Mouse (Mus musculus): ENCODE measurements around the gene Tnfsf9.
A peak's percentile ranks its signal among the peaks of the same experiment; 100 is the strongest.

Gene Tnfsf9

GRCm38 (mm10) chr17:57105181-57106034 lies at the start of gene Tnfsf9:
Gene Tnfsf9 (plus strand): TSS chr17:57105325.
- peak; percentile 79 for DNase-seq (ENCODE audit: low read depth)

GRCm38 (mm10) chr17:57056246-57056645 lies 48.9 kb upstream of the Tnfsf9 start:
- no peak for DNase-seq (ENCODE audit: low read depth)

DNA sequence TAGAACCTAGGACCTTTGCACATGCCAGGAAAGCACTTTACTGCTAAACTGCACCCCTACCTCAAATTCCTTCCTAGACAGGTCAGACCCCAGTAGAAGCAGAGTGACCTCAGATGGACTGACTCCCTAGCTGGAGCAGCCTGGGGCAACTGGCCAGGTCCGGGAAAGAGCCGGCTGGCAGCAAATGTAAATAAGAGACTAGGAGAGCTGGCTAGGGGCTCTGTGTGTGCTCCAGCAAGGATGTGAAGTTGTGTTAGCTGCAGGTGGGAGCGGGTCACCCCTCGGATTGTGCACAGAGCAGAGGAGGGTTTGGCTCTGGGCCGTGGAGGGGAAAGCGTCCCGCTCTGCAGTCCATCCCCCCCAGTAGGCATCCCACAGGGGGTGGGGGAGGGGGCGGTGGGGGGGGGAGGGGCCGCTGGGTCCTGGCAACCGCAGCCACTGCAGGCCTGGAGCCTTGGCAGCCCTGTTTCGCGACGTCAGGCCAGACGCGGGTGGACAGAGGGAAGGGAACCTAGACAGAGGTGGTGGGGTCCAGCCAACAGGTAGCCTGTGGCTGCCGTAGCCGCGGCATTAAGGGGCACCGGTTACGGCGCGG lies 46.1 kb upstream of the Tnfsf9 start, which contains the start of gene Crb3:
Crb3 (plus strand) TSS at position 215 of the 595 bp plus-strand sequence.
- no peak for DNase-seq (ENCODE audit: low read depth)

- DNase-seq (ENCODE audit: low read depth), result peak; percentile 80
These were observed 45.6 kb upstream of the Tnfsf9 start, which contains the start of gene Slc25a23 for GRCm38 (mm10) chr17:57059486-57059977. Gene Slc25a23 (minus strand): TSS chr17:57059863.

DNA sequence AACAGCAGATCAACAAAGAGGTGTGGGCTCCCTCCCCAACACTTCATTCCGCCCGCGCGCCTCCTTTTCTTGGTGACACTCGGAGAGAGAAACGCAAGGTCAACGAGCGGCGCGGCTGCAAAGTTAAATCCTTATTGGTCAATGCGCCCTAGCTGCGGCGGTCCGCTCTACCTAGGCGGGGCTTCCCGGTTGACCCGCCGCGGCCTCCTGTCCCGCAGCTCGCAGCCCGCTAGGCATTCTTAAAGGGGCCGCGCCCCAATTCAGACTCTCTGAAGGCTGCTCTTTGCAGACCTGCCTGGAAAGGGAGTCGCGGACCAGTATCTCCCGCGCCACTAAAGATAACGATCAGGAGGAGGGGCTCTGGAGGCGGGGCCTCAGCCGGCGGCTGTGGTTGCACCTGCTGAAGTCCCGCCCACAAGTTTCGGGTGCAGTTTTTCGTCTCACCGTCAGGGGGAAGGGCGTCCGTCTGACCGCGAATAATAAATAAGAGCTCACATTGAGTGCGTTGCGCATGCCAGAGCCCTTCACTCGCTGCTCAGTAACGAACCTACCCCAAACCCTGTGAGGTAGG lies 44.8 kb upstream of the Tnfsf9 start:
- peak; percentile 97 for DNase-seq (ENCODE audit: low read depth)

- no peak for DNase-seq (ENCODE audit: low read depth)
These were observed 44.1 kb upstream of the Tnfsf9 start for GRCm38 (mm10) chr17:57061069-57061468.

DNA sequence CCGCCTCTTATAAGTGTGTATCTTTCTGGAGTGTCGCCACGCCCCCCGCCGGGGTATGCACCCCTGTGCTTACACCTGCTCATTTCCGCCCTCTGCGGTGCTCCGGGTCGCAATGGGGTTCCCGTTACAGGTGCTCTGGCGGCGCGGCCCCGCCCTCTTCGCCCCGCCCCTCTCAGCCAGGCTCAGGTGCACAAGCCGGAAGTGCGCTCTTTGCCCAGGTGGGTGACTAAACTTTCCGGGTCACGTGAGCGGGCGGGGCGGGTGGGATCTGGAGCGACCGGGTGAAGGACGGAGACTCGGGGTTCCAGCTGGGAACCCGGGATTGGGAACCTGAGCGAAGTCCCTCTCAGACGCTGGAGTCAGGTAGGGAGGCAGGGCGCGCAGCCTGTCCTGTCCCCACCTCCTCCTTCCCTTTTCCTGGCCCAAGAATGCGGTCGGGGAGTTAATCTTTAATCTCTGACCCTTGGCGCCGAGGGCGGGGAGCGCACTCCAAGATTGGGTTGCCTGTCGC lies 43.1 kb upstream of the Tnfsf9 start:
- DNase-seq (ENCODE audit: low read depth), result no peak

DNA sequence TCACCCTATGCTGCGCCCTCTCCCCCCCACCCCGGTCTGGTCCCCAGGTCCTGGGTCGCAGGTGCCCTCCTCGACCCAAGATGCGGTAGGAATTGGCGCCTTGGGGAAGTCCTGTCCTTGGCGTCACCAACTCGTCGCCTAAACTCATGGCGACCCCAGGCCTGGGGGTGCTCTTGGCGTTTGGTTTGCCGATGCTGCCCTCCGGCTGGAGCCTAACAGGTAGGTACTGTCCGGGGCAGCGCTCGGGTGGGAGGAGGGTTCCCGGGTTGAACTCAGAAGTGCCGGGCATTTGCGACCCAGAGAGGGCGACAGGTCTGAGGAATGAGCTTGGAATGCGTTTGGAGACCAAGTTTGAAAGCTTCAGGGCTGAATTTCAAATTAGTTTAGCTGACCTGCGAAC lies 42.6 kb upstream of the Tnfsf9 start:
- no peak for DNase-seq (ENCODE audit: low read depth)

DNA sequence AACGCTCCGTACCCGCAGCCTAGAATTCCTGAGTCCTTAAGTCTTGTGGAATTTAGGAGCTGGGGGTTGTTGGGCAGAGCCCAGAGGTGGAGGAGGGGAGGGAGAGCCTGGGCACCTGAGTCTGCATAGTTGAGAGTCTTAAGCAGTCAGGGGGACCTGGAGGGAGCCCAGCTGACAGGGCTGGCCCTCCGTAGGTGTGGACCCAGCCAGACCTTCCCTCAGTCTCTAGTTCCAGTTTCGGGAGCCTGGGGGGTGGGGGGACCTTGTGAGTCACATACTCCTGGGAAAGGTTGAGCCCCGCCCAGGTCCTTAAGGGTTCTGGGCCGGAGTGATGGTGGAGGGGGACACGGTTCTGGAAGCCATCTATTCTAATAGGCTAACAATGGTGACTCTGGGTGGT lies 42.1 kb upstream of the Tnfsf9 start:
- DNase-seq (ENCODE audit: low read depth), result no peak

GRCm38 (mm10) chr17:57066908-57067307 lies 38.2 kb upstream of the Tnfsf9 start:
- DNase-seq (ENCODE audit: low read depth), result no peak

DNA sequence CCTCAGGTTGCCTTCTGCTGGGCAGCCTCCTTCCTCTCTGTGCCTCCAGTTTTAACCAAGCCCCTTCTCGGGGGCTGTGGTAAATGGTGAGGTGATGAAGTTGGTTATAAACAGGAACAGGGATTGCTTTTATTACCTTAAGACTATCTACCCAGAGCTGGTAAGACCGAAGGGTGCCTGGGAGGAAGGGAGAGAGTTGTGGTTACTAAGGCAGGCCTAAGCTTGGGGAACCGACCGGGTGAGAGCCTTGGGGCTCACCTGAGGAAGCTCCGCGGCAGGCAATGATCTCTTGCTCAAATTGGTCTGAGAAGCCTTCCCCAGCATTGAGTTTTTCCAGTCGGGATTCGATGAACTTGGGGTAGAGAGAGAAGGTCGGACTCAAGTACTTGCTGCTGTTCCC lies 34.9 kb upstream of the Tnfsf9 start:
- DNase-seq (ENCODE audit: low read depth), result no peak

GRCm38 (mm10) chr17:57070699-57071098 lies 34.4 kb upstream of the Tnfsf9 start:
- DNase-seq (ENCODE audit: low read depth), result no peak

GRCm38 (mm10) chr17:57076916-57077315 lies 28.2 kb upstream of the Tnfsf9 start:
- DNase-seq (ENCODE audit: low read depth), result no peak

- DNase-seq (ENCODE audit: low read depth), result peak; percentile 59
These were observed 26.8 kb upstream of the Tnfsf9 start, which contains the start of gene Dennd1c for GRCm38 (mm10) chr17:57078336-57078735. Gene Dennd1c (minus strand): TSS chr17:57078514.

GRCm38 (mm10) chr17:57079919-57080318 lies 25.2 kb upstream of the Tnfsf9 start:
- no peak for DNase-seq (ENCODE audit: low read depth)

GRCm38 (mm10) chr17:57081234-57081842 lies 23.8 kb upstream of the Tnfsf9 start:
- DNase-seq (ENCODE audit: low read depth), result no peak

- DNase-seq (ENCODE audit: low read depth), result no peak
These were observed 22.6 kb upstream of the Tnfsf9 start for GRCm38 (mm10) chr17:57082481-57082880.

GRCm38 (mm10) chr17:57085970-57086757 lies 19.0 kb upstream of the Tnfsf9 start:
- DNase-seq (ENCODE audit: low read depth), result no peak

GRCm38 (mm10) chr17:57087049-57087832 lies 17.9 kb upstream of the Tnfsf9 start, which contains the start of gene Tubb4a:
Gene Tubb4a (minus strand): TSS chr17:57087782.
- no peak for DNase-seq (ENCODE audit: low read depth)

GRCm38 (mm10) chr17:57094222-57094621 lies 10.9 kb upstream of the Tnfsf9 start:
- peak; percentile 73 for DNase-seq (ENCODE audit: low read depth)

Measured in 416B (cell line).